Mouse (Mus musculus): Measurements from ENCODE around the gene Pacsin1. TPM values are rescaled to one million over a fixed set of nuclear protein-coding genes. Genes with fewer than 3 reads are reported as not detected.

The Pacsin1 gene
- polyA plus RNA-seq, 1 experiment from 2014 or later, result 2.6 TPM

DNA sequence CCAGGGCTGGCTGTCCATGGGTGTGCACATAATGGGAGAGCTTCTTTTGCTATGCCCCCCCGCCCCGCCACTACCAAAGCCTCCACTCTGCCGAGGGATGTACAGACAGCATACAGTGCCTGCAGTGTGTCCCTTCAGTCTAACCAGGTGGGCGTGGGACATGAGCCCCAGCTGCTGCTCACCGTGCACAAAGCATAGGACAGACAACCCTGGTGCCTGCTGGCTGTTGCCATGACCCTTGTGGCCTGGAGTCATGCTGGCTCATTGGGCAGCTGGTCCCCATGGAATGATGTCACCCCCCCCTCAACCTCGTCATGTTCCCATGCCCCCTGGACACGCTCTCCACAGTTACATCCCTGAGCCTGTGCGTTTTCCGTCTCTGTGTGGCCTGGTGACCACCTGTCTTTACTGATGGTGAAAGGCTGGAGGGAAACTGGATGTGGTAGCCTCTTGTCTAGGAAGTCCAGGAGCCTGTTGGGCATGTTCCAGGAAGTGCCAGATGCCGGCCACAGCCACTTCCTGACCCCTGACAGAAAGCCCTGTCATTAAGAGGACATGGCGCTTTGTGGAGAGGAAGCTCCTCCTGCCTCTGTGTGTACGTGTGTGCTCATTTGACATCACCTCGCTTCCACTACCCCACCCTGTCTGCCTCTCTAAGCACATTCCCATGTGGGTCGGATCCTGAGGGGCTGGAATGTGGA lies 35.8 kb downstream of the Pacsin1 start:
- Histone ChIP-seq H3K9ac (no peak overlapping the region), H3K27me3 (replicated peaks) (peaks cover 22% of the 10 kb centered on the region), H3K4me3 (replicated peaks) (no peak overlapping the region), H3K36me3 (no peaks in the 10 kb centered on the region), H3K9me3 (no peaks in the 10 kb centered on the region), H3K4me1 (replicated peaks) (no peaks in the 10 kb centered on the region), H3K27ac (no peak overlapping the region), H3K4me2 (replicated peaks) (no peak overlapping the region)
- 74% methylated on average over 14 of the region's 14 CpGs for WGBS
- no peak for ATAC-seq

DNA sequence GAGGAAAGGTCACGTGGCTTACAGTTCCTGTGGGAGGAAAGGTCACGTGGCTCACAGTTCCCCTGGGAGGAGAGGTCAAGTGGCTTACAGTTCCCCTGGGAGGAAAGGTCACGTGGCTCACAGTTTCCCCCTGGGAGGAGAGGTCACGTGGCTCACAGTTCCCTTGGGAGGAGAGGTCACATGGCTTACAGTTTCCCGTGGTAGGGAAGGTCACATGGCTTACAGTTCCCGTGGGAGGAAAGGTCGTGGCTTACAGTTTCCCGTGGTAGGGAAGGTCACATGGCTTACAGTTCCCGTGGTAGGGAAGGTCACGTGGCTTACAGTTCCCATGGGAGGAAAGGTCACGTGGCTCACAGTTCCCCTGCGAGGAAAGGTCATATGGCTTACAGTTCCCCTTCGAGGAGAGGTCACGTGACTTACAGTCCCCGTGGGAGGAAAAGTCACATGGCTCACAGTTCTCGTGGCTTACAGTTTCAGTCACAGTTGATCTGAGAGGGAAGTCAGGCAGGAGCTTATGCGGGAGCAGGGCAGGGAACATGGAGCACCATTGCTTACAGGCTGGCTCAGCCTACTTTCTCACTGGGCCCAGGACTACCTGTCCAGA lies 44.4 kb downstream of the Pacsin1 start:
- 88% methylated on average over 17 of the region's 17 CpGs for WGBS

DNA sequence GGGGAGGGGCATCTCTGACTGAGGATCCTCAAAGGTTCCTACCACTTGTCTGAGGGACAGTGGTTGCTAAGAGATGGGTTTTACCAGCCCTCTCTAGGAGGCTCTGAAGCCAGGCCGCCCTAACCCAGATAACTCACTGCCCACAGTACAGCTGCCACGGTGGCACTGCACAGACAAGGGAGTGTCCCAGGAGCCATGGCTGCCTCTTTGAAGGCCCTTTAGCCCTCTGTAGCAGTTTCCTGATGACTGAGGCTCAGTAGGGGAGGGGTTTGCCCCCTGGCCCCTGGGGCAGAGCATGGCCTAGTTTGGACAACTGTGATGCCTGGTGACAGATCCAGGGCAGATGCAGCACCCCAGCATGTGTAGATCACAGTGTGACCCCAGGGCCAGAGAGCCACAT lies 45.5 kb downstream of the Pacsin1 start:
- Histone ChIP-seq H3K4me3 (replicated peaks) (no peak overlapping the region), H3K4me2 (replicated peaks) (no peak overlapping the region), H3K36me3 (no peaks in the 10 kb centered on the region), H3K27ac (no peak overlapping the region), H3K9me3 (no peaks in the 10 kb centered on the region), H3K4me1 (replicated peaks) (peaks cover 4% of the 10 kb centered on the region; the same call in 1 of the 2 replicates), H3K9ac (no peak overlapping the region), H3K27me3 (replicated peaks) (no peaks in the 10 kb centered on the region)
- no peak for ATAC-seq
- WGBS, result 78% methylated on average over 2 of the region's 2 CpGs

More for the DNA sequence above, 44.4 kb downstream of the Pacsin1 start:
- Histone ChIP-seq H3K4me1 (replicated peaks) (peaks cover 4% of the 10 kb centered on the region; the same call in 1 of the 2 replicates), H3K27ac (no peak overlapping the region), H3K9ac (no peak overlapping the region), H3K4me2 (replicated peaks) (no peak overlapping the region), H3K9me3 (no peaks in the 10 kb centered on the region), H3K27me3 (replicated peaks) (no peaks in the 10 kb centered on the region), H3K36me3 (no peaks in the 10 kb centered on the region), H3K4me3 (replicated peaks) (no peak overlapping the region)
- no peak for ATAC-seq

DNA sequence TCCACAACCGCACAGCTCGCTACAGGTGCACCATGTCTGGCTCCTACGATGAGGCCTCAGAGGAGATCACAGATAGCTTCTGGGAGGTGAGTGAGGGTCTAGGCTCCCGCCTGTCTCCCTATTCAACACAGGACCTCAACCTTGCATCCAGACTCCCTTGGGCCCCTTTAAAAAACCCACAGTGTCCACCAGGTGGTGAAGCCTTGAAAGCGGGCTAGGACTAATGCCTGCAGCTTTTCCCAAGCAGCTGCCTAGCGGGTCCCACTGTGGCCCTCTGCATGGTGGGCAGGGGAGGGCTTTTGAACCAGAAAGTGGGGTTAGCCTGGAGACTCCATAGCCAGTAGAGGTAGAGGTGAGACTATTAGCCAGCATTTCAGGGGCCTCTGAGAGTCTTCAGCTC lies 46.5 kb downstream of the Pacsin1 start:
- WGBS, result 79% methylated on average over 6 of the region's 6 CpGs
- Histone ChIP-seq H3K27me3 (replicated peaks) (0 out of 2 replicates have a peak, but pooled peaks cover 3% of the 10 kb centered on the region), H3K9ac (no peak overlapping the region), H3K4me3 (replicated peaks) (no peak overlapping the region), H3K9me3 (no peaks in the 10 kb centered on the region), H3K36me3 (no peaks in the 10 kb centered on the region), H3K27ac (no peak overlapping the region), H3K4me1 (replicated peaks) (peaks cover 4% of the 10 kb centered on the region; the same call in 1 of the 2 replicates), H3K4me2 (replicated peaks) (no peak overlapping the region)
- ATAC-seq, result no peak

DNA sequence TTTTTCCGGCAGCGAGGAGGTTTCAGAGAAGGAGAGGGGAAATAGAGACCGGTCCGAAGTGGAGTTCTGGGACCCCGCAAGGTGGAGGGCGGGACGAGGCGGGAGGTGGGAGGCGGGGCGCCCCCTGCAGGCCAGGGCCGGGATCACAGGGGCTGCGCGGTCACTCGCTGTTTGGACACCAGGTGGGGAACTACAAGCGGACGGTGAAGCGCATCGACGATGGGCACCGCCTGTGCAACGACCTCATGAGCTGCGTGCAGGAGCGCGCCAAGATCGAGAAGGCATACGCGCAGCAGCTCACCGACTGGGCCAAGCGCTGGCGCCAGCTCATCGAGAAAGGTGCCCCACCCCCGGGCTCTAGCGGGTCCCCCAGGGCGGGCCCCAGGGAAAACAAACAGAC lies 47.2 kb downstream of the Pacsin1 start:
- peak overlapping the region; percentile 30 for H3K4me3 ChIP-seq (replicated peaks)
- ATAC-seq, result peak; percentile 69
- no peaks in the 10 kb centered on the region for H3K36me3 ChIP-seq
- peak overlapping the region; percentile 42 for H3K9ac ChIP-seq
- H3K4me1 ChIP-seq (replicated peaks), result peaks cover 5% of the 10 kb centered on the region; the same call in 1 of the 2 replicates
- no peak overlapping the region for H3K27ac ChIP-seq
- no peaks in the 10 kb centered on the region for H3K9me3 ChIP-seq
- H3K4me2 ChIP-seq (replicated peaks), result peak overlapping the region; percentile 83
- 1% methylated on average over 34 of the region's 34 CpGs for WGBS
- H3K27me3 ChIP-seq (replicated peaks), result 0 out of 2 replicates have a peak, but pooled peaks cover 3% of the 10 kb centered on the region

DNA sequence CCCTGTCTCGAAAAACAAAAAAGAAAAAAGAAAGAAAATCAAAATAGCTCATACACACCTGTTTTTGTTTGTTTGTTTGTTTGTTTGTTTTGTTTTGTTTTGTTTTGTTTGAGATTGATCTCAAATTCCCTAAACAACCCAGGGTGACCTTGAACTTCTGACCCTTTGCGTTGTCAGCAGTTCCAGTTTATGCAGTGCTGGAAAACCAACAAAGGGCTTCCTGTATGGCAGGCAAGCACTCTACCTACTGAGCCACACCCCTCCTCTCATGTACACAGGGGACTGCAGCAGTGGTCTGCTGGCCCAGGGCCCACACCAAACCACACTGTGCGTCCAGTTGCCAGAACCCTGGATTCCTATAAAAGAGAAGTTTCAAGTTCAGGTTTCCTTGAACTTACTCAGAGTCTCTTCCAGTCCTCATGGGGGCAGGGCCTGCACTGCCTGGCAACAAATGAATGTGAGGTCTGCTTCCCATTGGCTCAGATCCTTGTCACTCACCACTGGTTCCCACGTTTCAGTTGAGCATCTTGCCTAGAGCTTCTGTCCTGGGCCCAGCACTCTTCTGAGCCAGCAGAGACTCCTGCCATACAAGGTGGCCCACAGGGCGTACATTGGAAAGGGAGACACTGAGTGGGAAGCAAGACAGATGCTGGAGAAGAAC lies 48.8 kb downstream of the Pacsin1 start:
- Histone ChIP-seq H3K4me1 (replicated peaks) (peaks cover 8% of the 10 kb centered on the region; the same call in 1 of the 2 replicates), H3K9ac (no peak overlapping the region), H3K9me3 (no peaks in the 10 kb centered on the region), H3K36me3 (no peaks in the 10 kb centered on the region), H3K4me3 (replicated peaks) (no peak overlapping the region), H3K4me2 (replicated peaks) (no peak overlapping the region), H3K27ac (no peak overlapping the region), H3K27me3 (replicated peaks) (0 out of 2 replicates have a peak, but pooled peaks cover 3% of the 10 kb centered on the region)
- WGBS, result 66% methylated on average over 5 of the region's 5 CpGs
- ATAC-seq, result no peak

DNA sequence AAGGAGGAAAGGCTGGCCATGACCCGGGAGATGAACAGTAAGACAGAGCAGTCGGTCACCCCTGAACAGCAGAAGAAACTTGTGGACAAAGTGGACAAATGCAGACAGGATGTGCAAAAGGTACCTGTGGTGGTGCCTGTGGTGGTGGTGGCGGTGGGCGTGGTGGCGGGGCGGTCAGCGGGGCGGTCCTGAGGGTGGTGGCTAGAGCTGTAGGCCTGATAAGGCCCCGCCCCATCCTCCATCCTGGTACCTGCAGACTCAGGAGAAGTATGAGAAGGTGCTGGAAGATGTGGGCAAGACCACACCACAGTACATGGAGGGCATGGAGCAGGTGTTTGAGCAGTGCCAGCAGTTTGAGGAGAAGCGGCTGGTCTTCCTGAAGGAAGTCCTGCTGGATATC lies 50.4 kb downstream of the Pacsin1 start:
- no peak overlapping the region for H3K27ac ChIP-seq
- H3K36me3 ChIP-seq, result no peaks in the 10 kb centered on the region
- H3K4me1 ChIP-seq (replicated peaks), result peaks cover 8% of the 10 kb centered on the region; the same call in 1 of the 2 replicates
- H3K4me3 ChIP-seq (replicated peaks), result no peak overlapping the region
- 0 out of 2 replicates have a peak, but pooled peaks cover 3% of the 10 kb centered on the region for H3K27me3 ChIP-seq (replicated peaks)
- H3K9me3 ChIP-seq, result no peaks in the 10 kb centered on the region
- 27% methylated on average over 10 of the region's 10 CpGs for WGBS
- no peak overlapping the region for H3K4me2 ChIP-seq (replicated peaks)
- ATAC-seq, result no peak
- no peak overlapping the region for H3K9ac ChIP-seq

DNA sequence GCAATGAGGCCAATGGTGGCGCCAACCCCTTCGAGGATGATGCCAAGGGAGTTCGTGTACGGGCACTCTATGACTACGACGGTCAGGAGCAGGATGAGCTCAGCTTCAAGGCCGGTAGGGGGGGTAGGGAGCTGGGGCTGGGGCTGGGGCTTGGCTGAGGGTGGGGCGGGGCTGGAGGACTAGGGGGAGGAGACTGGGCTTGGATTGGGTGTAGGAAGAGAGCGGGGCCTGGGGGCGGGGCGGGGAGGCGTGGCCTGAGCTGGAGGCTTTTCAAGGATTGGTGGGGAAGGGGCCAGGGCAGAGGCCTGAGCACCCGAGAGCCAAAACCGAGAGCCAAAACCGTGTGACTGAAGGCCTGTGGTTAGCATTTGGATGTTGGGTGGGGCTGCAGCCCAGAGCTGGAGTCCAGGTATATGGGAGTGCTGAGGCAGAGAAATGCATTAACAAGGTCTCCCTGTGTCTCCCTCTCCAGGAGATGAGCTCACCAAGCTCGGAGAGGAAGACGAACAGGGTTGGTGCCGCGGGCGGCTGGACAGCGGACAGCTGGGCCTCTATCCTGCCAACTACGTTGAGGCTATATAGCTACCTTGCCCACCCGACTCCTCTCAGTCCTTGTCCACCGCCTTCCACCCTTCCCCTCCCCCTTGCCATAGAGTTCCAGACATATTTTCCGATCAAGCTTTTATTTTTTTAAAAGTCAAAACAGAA lies 52.8 kb downstream of the Pacsin1 start:
- Histone ChIP-seq H3K36me3 (no peaks in the 10 kb centered on the region), H3K4me3 (replicated peaks) (peak overlapping the region; percentile 31), H3K4me2 (replicated peaks) (peak overlapping the region; percentile 74), H3K27ac (no peak overlapping the region), H3K9me3 (no peaks in the 10 kb centered on the region), H3K4me1 (replicated peaks) (0 out of 2 replicates have a peak, but pooled peaks cover 7% of the 10 kb centered on the region), H3K9ac (no peak overlapping the region), H3K27me3 (replicated peaks) (0 out of 2 replicates have a peak, but pooled peaks cover 3% of the 10 kb centered on the region)
- ATAC-seq, result peak; percentile 93
- 3% methylated on average over 24 of the region's 25 CpGs for WGBS

DNA sequence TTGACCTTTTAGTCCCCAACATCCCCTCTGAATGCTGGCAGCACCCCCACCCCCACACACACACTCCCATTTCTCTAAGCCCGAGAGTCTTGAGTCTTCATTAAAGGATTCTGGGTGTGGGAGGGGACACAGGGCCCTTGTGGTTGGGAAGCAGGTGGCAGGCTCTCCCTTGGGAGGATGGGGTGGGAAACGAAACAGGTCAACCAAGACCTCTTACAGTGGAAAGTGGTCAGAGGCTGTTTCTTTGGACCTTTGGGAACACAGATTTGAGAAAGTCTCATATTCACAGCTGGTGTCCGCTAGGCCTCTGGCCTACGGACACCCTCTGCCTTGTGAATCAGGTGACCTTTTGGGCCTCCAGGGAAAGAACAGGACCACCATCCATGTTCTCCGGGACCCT lies 54.3 kb downstream of the Pacsin1 start:
- H3K27ac ChIP-seq, result no peak overlapping the region
- H3K9me3 ChIP-seq, result no peaks in the 10 kb centered on the region
- H3K4me3 ChIP-seq (replicated peaks), result no peak overlapping the region
- H3K4me2 ChIP-seq (replicated peaks), result no peak overlapping the region
- H3K4me1 ChIP-seq (replicated peaks), result 0 out of 2 replicates have a peak, but pooled peaks cover 7% of the 10 kb centered on the region
- 0 out of 2 replicates have a peak, but pooled peaks cover 3% of the 10 kb centered on the region for H3K27me3 ChIP-seq (replicated peaks)
- 78% methylated on average over 5 of the region's 5 CpGs for WGBS
- ATAC-seq, result no peak
- H3K36me3 ChIP-seq, result no peaks in the 10 kb centered on the region
- no peak overlapping the region for H3K9ac ChIP-seq

DNA sequence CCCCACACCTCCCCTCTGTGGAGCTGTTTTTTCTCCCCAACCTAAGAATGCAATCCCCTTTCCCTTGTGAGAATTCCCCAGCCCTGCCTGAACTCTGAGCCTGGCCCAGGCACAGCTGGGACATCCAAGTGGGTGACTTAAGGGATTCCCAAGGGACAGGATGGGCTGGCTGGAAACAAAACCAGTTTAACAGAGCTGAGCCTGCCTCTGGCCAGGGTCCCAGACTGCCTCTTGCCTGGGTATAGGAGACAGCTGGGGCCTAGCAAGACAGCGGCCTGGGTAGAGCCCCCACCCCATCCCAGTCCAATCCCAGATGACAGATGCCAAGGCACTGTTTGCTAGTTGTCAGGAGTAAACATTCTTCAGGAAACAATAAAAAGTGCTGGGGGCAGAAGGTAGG lies 57.5 kb downstream of the Pacsin1 start:
- no peaks in the 10 kb centered on the region for H3K27me3 ChIP-seq (replicated peaks)
- H3K4me3 ChIP-seq (replicated peaks), result no peak overlapping the region
- no peaks in the 10 kb centered on the region for H3K36me3 ChIP-seq
- H3K4me1 ChIP-seq (replicated peaks), result peaks cover 14% of the 10 kb centered on the region
- 68% methylated on average over 1 of the region's 1 CpGs for WGBS
- H3K9me3 ChIP-seq, result no peaks in the 10 kb centered on the region
- H3K4me2 ChIP-seq (replicated peaks), result no peak overlapping the region
- no peak overlapping the region for H3K27ac ChIP-seq
- no peak for ATAC-seq
- no peak overlapping the region for H3K9ac ChIP-seq

DNA sequence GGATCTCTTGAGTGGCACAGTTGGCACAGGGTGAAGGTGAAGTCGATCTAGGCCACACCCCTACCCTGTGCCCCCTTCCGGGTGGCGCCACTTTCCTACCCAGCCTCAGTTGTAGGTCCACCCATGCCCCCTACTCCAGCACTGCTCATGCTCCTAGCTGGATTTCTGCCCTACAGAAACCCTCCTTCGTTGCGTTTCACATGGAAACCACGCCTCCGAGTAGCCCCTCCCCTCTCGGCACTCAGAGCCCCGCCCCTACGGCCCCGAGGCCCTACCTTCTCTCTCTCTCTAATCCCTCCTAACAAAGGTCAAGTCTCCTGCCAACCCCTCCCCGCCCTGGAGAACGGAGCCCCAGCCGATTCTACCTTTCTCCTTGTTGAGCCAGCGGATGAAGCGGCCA lies 61.5 kb downstream of the Pacsin1 start:
- H3K9me3 ChIP-seq, result no peaks in the 10 kb centered on the region
- no peaks in the 10 kb centered on the region for H3K27me3 ChIP-seq (replicated peaks)
- H3K27ac ChIP-seq, result no peak overlapping the region
- peak overlapping the region; percentile 62 for H3K4me2 ChIP-seq (replicated peaks)
- peak overlapping the region; percentile 17 for H3K4me3 ChIP-seq (replicated peaks)
- ATAC-seq, result peak; percentile 86
- H3K36me3 ChIP-seq, result no peaks in the 10 kb centered on the region
- 4% methylated on average over 16 of the region's 16 CpGs for WGBS
- peaks cover 25% of the 10 kb centered on the region for H3K4me1 ChIP-seq (replicated peaks)
- H3K9ac ChIP-seq, result no peak overlapping the region

DNA sequence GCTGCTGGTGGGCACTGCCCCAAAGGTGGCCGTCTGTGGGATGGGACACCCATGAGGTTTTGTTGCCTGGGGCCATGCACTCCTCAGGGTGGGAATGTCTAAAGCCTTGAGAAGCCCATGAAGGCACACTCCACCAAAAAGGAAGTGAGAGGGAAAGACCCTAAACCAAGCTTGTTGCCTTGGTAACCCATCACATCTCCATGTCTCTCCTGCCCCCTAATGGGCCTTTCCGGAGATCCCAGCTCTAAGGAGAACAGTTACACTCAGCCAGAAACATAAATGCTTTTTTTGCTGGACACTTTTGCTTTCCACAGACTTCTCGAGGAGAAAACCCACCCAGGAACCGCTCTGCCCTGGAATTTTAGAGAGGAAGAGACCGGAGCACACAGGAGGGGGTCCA lies 62.9 kb downstream of the Pacsin1 start:
- Histone ChIP-seq H3K36me3 (no peaks in the 10 kb centered on the region), H3K9me3 (no peaks in the 10 kb centered on the region), H3K27me3 (replicated peaks) (no peaks in the 10 kb centered on the region), H3K4me2 (replicated peaks) (no peak overlapping the region), H3K27ac (no peak overlapping the region), H3K4me3 (replicated peaks) (no peak overlapping the region), H3K9ac (no peak overlapping the region), H3K4me1 (replicated peaks) (peaks cover 21% of the 10 kb centered on the region)
- 69% methylated on average over 5 of the region's 5 CpGs for WGBS
- ATAC-seq, result no peak

Data from intestine, embryonic 15.5 days (tissue).